Mouse (Mus musculus): Measurements from ENCODE around the gene Dab1. TPM values are rescaled to one million over a fixed set of nuclear protein-coding genes. Genes with fewer than 3 reads are reported as not detected.

The Dab1 gene
- polyA plus RNA-seq, 1 experiment: 1.1 TPM

DNA sequence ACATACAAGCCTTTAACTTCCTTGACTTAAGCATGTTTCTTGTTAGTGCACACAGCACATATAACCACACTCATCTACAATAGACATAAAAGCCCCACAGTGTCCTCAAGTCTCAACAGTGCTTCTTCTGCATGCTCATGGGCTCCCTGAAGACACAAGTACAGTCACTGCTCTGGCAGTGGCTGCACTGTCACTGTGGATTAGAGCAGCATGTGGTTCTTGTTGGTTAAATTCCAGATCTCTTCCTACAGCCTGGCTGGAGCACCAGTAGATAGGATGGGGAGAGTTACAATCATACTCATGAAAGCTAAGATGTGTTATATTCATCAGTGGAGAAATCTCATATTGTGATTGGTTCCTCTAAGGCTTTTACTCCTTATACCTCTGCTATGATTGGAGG, 534.5 kb downstream of the Dab1 start:
- H3K27me3 ChIP-seq (ENCODE audit: control insufficient read depth, insufficient read depth, low read length): no peaks in the 10 kb centered on the region
- H3K36me3 ChIP-seq (ENCODE audit: control insufficient read depth, insufficient read depth, low read length): no peaks in the 10 kb centered on the region
- no peaks in the 10 kb centered on the region for H3K4me1 ChIP-seq (ENCODE audit: control insufficient read depth, insufficient read depth, low read length)
- no peak overlapping the region for H3K27ac ChIP-seq (ENCODE audit: control insufficient read depth, insufficient read depth, low read depth, low read length)
- H3K4me3 ChIP-seq (ENCODE audit: control insufficient read depth, low read depth, low read length): no peak overlapping the region
- TF ChIP-seq POLR2A (IDR thresholded peaks at IDR 0.05; ENCODE audit: control insufficient read depth, low read depth, low read length) (no peak), CTCF (IDR thresholded peaks at IDR 0.05; ENCODE audit: control insufficient read depth, insufficient read depth, insufficient replicate concordance, low read depth, low read length) (no peak)

- H3K4me1 ChIP-seq (ENCODE audit: control insufficient read depth, insufficient read depth, low read length): no peaks in the 10 kb centered on the region
- no peak overlapping the region for H3K4me3 ChIP-seq (ENCODE audit: control insufficient read depth, low read depth, low read length)
- no peak for TF ChIP-seq POLR2A (IDR thresholded peaks at IDR 0.05; ENCODE audit: control insufficient read depth, low read depth, low read length)
- TF ChIP-seq CTCF (IDR thresholded peaks at IDR 0.05; ENCODE audit: control insufficient read depth, insufficient read depth, insufficient replicate concordance, low read depth, low read length): no peak
- no peak overlapping the region for H3K27ac ChIP-seq (ENCODE audit: control insufficient read depth, insufficient read depth, low read depth, low read length)
- H3K27me3 ChIP-seq (ENCODE audit: control insufficient read depth, insufficient read depth, low read length): no peaks in the 10 kb centered on the region
- no peaks in the 10 kb centered on the region for H3K36me3 ChIP-seq (ENCODE audit: control insufficient read depth, insufficient read depth, low read length)
Measured at GRCm38 (mm10) chr4:104178067-104178466, 558.9 kb downstream of the Dab1 start.

GRCm38 (mm10) chr4:104186311-104186710, 567.2 kb downstream of the Dab1 start:
- TF ChIP-seq POLR2A (IDR thresholded peaks at IDR 0.05; ENCODE audit: control insufficient read depth, low read depth, low read length) (no peak), CTCF (IDR thresholded peaks at IDR 0.05; ENCODE audit: control insufficient read depth, insufficient read depth, insufficient replicate concordance, low read depth, low read length) (no peak)
- H3K27me3 ChIP-seq (ENCODE audit: control insufficient read depth, insufficient read depth, low read length): no peaks in the 10 kb centered on the region
- H3K4me1 ChIP-seq (ENCODE audit: control insufficient read depth, insufficient read depth, low read length): no peaks in the 10 kb centered on the region
- H3K27ac ChIP-seq (ENCODE audit: control insufficient read depth, insufficient read depth, low read depth, low read length): no peak overlapping the region
- no peak overlapping the region for H3K4me3 ChIP-seq (ENCODE audit: control insufficient read depth, low read depth, low read length)
- H3K36me3 ChIP-seq (ENCODE audit: control insufficient read depth, insufficient read depth, low read length): no peaks in the 10 kb centered on the region

- Histone ChIP-seq H3K4me1 (ENCODE audit: control insufficient read depth, insufficient read depth, low read length) (no peaks in the 10 kb centered on the region), H3K36me3 (ENCODE audit: control insufficient read depth, insufficient read depth, low read length) (no peaks in the 10 kb centered on the region), H3K27me3 (ENCODE audit: control insufficient read depth, insufficient read depth, low read length) (no peaks in the 10 kb centered on the region), H3K27ac (ENCODE audit: control insufficient read depth, insufficient read depth, low read depth, low read length) (no peak overlapping the region), H3K4me3 (ENCODE audit: control insufficient read depth, low read depth, low read length) (no peak overlapping the region)
- TF ChIP-seq POLR2A (IDR thresholded peaks at IDR 0.05; ENCODE audit: control insufficient read depth, low read depth, low read length) (no peak), CTCF (IDR thresholded peaks at IDR 0.05; ENCODE audit: control insufficient read depth, insufficient read depth, insufficient replicate concordance, low read depth, low read length) (no peak)
Measured at GRCm38 (mm10) chr4:104198635-104199034, 579.5 kb downstream of the Dab1 start.

- Histone ChIP-seq H3K4me1 (ENCODE audit: control insufficient read depth, insufficient read depth, low read length) (no peaks in the 10 kb centered on the region), H3K4me3 (ENCODE audit: control insufficient read depth, low read depth, low read length) (no peak overlapping the region), H3K36me3 (ENCODE audit: control insufficient read depth, insufficient read depth, low read length) (no peaks in the 10 kb centered on the region), H3K27ac (ENCODE audit: control insufficient read depth, insufficient read depth, low read depth, low read length) (no peak overlapping the region), H3K27me3 (ENCODE audit: control insufficient read depth, insufficient read depth, low read length) (no peaks in the 10 kb centered on the region)
- TF ChIP-seq POLR2A (IDR thresholded peaks at IDR 0.05; ENCODE audit: control insufficient read depth, low read depth, low read length) (no peak), CTCF (IDR thresholded peaks at IDR 0.05; ENCODE audit: control insufficient read depth, insufficient read depth, insufficient replicate concordance, low read depth, low read length) (no peak)
Measured at GRCm38 (mm10) chr4:104201686-104202085, 582.5 kb downstream of the Dab1 start.

GRCm38 (mm10) chr4:104204047-104204446, 584.9 kb downstream of the Dab1 start:
- Histone ChIP-seq H3K4me1 (ENCODE audit: control insufficient read depth, insufficient read depth, low read length) (no peaks in the 10 kb centered on the region), H3K4me3 (ENCODE audit: control insufficient read depth, low read depth, low read length) (no peak overlapping the region), H3K27me3 (ENCODE audit: control insufficient read depth, insufficient read depth, low read length) (no peaks in the 10 kb centered on the region), H3K36me3 (ENCODE audit: control insufficient read depth, insufficient read depth, low read length) (no peaks in the 10 kb centered on the region), H3K27ac (ENCODE audit: control insufficient read depth, insufficient read depth, low read depth, low read length) (no peak overlapping the region)
- TF ChIP-seq POLR2A (IDR thresholded peaks at IDR 0.05; ENCODE audit: control insufficient read depth, low read depth, low read length) (no peak), CTCF (IDR thresholded peaks at IDR 0.05; ENCODE audit: control insufficient read depth, insufficient read depth, insufficient replicate concordance, low read depth, low read length) (no peak)

- H3K27me3 ChIP-seq (ENCODE audit: control insufficient read depth, insufficient read depth, low read length): no peaks in the 10 kb centered on the region
- H3K4me3 ChIP-seq (ENCODE audit: control insufficient read depth, low read depth, low read length): no peak overlapping the region
- H3K4me1 ChIP-seq (ENCODE audit: control insufficient read depth, insufficient read depth, low read length): no peaks in the 10 kb centered on the region
- H3K27ac ChIP-seq (ENCODE audit: control insufficient read depth, insufficient read depth, low read depth, low read length): no peak overlapping the region
- no peak for TF ChIP-seq POLR2A (IDR thresholded peaks at IDR 0.05; ENCODE audit: control insufficient read depth, low read depth, low read length)
- no peak for TF ChIP-seq CTCF (IDR thresholded peaks at IDR 0.05; ENCODE audit: control insufficient read depth, insufficient read depth, insufficient replicate concordance, low read depth, low read length)
- no peaks in the 10 kb centered on the region for H3K36me3 ChIP-seq (ENCODE audit: control insufficient read depth, insufficient read depth, low read length)
Measured at GRCm38 (mm10) chr4:104206639-104207038, 587.5 kb downstream of the Dab1 start.

DNA sequence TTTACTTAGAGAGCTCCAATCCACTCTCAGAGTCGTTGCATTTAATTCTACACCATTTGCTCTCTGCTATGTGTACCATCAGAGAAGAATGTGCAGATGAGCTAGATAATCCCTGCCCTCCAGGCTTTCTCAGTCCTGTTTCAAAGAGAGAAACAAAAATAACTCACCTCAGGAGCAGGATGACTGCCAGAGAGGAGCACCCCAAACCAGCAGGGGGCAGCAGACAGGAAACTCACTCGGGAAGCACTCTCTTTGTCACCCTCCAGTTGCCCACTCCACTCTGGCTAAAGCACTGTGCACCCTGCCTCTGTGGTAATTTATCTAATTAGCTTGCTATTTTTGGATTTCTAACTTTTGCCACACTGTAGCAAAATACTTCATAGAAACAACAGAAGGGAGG, 589.9 kb downstream of the Dab1 start:
- no peaks in the 10 kb centered on the region for H3K27me3 ChIP-seq (ENCODE audit: control insufficient read depth, insufficient read depth, low read length)
- no peak overlapping the region for H3K4me3 ChIP-seq (ENCODE audit: control insufficient read depth, low read depth, low read length)
- H3K27ac ChIP-seq (ENCODE audit: control insufficient read depth, insufficient read depth, low read depth, low read length): no peak overlapping the region
- H3K4me1 ChIP-seq (ENCODE audit: control insufficient read depth, insufficient read depth, low read length): no peaks in the 10 kb centered on the region
- peak; percentile 44; the same call in 1 of the 2 replicates for TF ChIP-seq CTCF (IDR thresholded peaks at IDR 0.05; ENCODE audit: control insufficient read depth, insufficient read depth, insufficient replicate concordance, low read depth, low read length)
- no peak for TF ChIP-seq POLR2A (IDR thresholded peaks at IDR 0.05; ENCODE audit: control insufficient read depth, low read depth, low read length)
- H3K36me3 ChIP-seq (ENCODE audit: control insufficient read depth, insufficient read depth, low read length): no peaks in the 10 kb centered on the region
